Mouse (Mus musculus) brain, adult 2 months (tissue): ENCODE data around the gene 4930469K13Rik.

Source experiments
- DNase-seq: peaks from one replicate; pipeline ENCODE4 v3.0.0; 2011; ENCODE audit warnings: low read depth, low spot score

The 4930469K13Rik gene

DNA sequence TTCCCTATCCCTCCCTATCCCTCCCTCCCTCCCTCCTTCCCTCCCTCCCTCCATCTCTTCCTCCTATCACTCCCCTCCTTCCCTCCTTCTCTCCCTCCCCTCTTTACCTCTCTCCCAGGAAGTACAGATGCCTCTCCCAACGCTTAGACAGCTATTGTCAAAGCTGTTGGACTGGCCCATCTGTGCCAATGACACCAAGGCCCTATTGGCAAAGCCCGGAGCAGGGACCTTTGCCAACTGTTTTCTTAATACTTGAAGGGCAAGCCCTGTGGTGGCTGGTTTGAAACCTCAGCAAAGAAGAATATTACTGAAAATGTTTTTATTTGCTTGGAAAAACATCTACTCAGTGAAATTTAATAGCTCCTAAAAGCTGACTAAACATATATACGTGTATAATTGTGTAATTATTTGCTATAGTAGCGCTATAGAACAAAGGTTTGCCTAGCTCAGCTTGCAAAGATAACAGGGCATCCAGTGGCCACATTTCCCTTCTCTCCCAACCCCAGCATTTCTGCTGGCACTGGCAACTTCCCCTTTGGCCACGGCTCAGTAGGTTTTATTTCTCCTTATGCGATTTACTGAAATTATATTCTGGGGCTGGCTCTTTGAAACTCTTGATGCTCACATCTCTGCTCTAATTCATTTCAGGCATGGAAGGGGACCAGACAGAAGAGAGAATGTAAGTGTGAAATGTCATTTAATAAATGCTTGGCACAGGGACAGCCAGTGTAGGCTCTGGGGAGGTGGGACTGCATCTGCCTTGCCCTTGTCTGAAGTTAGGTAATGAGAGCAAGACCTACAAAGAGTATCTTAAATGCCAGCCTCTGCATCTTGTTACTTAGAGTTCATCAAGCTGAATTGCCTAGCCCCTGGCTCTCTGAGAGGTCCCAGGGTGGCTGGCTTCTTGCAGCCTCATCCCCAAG lies 18.6 kb downstream of the 4930469K13Rik start:
- DNase-seq = no peak

DNA sequence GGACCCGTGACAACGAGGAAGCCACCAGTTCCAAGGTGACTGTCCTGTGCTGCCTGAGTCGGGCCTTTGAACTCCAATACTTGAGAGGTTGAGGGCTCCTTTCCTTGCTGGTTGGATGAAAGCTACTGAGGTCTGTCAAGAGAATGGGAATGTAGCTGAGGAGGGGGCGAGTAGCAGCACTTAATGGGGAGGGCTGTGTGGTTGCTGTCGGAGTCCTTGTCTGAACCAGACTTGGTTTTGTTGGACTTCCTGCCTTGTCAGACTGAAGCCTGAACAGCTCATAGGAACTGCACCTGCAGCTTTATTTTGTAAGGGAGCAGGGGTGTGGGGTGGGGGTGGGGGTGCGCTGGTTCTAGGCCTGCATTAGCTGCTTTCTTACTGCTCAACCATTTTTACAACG lies 19.8 kb downstream of the 4930469K13Rik start:
- DNase-seq = no peak

DNA sequence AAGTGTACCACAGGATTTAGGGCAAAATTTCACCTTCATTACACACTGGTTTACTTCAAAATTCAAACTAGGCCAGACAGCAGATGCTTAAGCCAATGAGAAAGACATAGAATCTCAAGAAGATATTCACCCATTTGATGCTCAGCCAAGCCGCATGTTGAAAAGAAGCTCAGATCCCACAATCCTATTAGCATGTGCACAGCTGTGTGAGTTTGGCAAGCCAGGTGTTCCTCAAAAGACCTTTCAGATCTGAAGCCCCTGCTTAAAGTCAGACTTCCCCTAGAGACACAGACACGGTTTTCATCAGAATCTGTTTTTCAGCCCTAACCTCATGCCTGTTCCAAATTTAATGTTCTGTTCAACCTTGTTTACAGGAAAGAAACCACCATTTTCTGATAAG lies 20.5 kb downstream of the 4930469K13Rik start:
- no peak for DNase-seq

DNA sequence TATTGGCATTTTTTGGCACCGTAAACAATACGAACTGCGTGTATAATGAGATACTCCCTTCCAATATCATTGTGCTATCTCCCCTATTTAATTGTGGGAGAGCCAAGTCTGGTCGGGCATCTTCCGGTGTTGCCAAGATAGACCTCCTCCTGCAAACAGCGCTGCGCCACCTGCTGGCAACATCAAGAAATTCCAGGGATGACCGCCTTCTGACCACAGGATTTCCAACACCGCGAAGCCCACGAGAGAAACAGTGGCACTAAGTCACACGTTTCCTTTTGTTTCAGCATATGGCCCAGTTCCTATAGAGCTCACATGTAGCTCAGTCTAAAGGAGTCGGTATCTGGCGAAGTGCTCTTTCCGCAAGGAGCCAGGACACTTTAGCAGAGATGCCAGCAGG lies 24.6 kb downstream of the 4930469K13Rik start:
- peak; percentile 73 for DNase-seq

DNA sequence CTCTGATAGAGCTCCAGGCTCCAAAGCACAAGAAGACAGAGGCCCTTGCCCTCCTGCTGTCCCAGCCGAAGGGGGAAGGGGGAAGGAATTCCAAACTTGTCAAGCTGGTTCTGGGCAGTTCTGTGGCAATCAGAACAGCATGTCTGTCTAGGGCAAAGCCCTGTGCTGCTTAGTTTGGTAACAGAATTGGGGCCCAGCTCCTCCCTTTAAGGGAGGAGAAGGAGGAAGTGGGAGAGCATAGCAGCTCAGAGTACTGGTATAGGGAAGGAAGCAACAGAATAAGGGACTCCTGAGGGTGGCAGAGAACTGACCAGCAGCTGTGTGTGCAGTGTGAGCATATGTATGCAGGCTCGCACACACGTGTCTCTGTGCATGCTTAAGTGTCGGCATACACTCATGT lies 26.0 kb downstream of the 4930469K13Rik start:
- DNase-seq = peak; percentile 27

DNA sequence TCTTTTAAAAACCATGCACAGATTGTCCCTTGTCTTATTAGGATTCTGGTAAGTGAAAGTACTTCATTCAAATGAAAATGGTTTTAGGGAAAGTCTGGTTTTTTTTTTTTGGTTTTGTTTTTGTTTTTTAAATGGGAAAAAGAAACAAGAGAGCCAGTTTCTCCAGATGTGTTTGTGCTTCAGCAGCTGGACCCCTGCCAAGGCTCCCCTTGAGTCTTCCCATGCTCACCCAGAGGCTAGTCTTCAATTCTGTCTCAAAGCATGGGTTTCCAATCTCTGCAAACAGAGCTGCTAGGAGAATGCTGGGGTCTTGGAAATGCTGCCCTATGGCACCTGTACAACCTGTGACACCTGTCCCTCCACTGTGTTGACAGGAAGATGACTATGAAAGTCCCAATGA lies 27.8 kb downstream of the 4930469K13Rik start:
- no peak for DNase-seq

DNA sequence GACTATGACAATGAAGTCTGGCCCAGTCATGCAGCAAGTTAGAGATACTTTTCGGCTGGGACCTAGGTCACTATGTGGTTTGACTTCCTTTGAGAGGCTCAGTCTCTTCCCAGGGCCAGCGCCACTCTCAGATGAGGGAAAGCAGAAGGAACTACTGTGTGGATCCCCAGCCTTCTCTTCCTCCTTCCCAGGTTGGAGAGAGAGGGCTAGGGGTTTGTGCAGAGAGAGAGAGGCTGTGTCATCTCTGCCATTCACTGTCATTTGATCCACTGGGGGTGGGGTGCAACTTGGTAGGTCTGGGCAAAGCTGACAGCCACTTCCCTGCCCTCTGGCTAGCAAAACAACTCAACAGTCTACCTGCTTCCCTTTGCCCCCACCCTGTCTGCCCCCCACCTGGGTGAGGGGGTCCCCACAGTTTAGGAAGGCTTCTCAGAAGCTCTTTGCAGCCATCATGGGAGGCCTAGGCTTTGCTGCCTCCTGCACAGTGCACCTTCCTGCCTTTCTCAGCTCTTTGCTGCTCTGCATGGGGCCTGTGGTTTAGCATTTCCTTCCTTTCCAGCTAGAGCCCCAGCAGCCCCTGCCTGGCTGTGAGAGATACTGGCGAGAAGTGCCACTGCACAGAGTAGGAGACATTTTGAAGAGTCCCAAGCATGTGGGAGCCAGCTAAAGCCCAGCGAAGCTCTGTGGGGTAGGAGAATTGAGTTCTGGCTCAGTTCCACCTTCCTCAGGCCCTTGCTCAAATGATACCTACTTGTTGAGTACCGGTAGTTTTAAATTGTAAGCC lies 34.5 kb downstream of the 4930469K13Rik start:
- peak; percentile 27 for DNase-seq

DNA sequence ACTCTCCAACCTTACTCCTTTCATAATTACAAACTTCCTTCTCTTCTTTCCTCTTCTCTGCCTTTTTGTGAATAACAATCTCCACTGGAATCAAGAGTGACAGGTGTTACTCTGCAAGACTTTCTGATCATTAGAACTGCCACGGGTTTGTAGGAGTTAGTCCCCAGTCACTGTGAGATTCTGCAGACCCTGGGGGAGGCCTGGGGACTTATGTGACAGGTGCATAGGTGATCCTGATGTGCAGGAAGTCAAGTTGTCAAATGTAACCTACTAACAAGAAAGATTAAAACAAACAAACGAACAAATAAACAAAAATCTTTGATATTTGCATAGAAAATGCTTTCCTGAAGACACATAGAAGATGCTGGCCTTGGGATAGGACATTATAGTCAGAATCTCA lies 35.1 kb downstream of the 4930469K13Rik start:
- DNase-seq = no peak

DNA sequence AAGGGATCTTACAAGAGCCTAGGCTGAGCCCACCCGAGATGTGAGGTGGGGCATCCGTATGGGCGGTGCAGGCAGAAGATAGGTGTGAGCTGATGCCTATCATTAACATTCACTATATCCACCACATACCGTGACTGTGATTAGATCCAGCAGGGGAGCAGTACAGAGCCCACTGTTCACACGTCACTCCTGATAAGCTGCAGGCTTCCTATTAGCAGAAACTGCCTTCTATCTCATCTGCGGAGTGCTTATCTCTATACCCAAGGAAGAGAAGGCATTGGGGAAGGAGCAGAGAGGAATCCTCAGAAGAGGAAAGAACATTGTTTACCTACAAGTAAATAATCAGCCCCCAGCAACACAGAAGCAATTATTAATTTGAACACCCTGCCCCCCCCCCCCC lies 36.6 kb downstream of the 4930469K13Rik start:
- DNase-seq = no peak

DNA sequence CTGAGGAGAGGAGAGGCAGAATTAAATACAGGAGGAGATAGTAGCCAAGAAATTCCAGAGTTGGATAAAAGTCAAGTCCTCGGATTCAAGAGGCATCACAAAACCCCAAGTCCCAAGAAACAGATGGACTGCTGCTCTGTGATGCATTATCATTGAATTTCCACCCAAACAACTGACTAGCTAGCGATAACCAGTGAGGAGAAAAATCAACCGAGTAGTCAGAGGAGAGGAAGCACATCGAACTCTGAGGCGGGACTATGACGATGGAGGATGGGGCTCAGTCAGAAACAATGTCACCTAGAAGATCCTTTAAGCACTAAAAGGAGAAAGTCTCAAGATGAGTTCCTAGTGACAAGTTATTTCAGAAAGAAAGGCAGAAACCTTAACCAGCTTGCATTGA lies 39.4 kb downstream of the 4930469K13Rik start:
- no peak for DNase-seq

DNA sequence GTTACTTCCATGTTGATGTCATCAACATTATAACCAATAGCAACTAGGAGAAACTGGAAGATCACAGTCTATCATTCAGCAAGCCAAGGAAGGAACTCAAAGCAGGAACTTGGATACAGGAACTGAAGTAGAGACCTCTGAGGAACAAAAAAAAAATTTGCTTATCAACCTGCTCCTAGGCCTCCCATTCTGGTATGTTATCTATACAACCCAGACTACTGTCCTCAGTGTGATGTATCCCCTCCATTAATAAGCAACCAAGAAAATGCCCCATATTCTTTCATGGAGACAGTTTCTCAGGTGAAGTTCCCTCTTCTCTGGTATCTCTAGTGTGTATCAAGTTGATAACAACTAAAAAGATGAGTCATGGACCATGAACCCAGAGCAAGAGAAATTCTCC lies 40.0 kb downstream of the 4930469K13Rik start:
- no peak for DNase-seq

DNA sequence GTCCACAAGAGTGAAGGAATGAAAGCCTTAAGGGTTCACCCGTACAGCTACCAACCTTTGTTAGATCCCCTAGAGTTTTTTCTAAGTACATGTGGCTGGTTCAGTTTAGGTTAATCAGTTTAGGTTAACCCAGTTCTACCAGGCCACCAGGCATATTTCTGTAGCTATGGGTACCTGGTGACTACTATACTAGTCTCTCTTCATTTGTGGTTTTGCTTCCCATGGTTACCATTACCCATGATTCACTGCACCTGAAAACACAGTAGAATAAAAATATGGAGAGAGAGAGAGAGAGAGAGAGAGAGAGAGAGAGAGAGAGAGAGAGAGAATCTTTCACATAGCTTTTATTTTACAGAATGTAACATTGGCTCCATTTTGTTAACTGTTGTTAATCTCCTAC lies 41.6 kb downstream of the 4930469K13Rik start:
- DNase-seq = no peak

DNA sequence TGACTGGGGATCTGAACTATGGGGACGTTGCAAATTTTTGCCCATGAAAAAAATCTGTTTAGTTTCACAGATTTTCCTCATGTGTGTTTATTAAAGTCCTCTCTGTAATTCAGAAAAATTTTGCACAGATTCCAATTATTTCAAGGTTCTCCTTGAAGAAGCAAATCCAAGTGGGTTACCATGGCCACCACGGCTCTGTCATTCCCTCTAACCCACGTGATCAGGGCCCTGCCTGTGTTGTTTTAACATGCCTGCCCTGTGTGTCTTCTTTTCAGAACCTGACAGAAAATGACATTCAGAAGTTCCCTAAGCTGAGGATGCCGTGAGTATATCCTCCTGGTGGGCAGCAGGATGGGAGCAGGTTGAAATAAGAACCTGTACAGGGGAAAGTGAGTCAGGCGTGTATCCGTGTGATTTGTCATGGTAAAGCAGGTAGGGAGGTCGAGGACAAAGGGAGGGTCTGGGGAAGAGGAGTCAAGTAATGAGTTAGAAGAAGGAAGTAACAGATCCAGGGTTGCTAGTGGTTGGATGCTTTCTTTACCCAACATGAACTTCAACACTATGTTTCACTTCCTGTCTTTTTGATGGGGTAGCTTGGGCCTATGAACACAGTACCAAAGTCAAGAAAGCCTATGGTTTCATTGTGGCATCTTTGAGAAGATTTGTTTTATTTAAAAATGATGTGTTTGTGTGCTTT lies 44.2 kb downstream of the 4930469K13Rik start:
- peak; percentile 57 for DNase-seq

DNA sequence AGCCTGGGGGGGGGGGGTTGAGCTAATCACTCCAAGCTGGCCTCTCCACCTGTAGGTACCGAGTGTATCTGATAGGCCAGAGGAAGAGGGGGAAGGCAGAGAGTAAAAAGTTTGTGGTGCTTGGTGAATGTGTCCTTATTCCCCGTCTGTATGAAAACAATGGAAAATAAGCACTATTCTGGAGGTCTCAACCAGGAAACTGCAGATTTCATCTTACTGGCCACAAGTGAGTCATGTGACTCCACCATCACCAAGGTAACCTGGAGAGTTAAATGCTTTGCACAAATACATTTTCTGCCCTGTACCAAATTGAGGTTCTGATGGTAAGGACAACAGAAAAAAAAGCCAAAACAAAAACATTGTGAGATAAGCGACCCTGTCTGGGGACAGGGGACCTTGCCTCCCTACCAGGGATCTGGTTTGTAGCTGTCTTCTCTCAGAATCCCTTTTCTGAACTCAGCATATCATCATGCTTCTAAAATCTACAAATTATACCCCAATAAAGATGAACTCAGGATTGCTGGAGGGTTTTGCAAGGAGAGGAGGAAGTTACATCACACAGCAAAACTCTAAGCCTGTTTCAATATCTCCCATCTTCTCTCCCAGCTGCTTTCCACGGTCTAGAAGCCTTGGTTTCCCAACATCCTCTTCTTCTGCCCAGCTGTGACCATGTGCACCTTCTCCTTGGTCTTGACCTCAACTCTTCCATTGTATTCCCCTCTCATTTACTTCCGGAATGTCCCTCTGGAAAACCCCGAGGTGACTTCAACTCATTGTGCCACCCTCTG lies 45.1 kb downstream of the 4930469K13Rik start:
- no peak for DNase-seq

DNA sequence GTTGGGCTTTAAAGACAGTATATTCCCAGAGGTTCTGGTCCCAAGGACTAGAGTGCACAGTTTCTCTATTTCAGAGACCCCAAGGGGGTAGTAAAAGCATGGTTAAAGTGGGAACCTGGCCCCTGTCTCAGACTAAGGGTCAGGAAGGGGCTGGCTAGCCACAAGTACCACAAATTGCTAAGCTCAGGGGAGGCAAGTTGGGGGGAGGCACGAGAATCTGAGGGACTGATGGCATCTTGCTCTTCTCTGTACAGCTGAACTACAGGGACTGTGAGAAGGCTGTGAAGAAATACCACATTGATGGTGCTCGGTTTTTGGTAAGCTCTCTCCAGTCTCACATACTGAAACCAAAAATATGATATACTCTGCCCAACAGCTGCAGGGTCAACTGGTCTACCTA lies 47.7 kb downstream of the 4930469K13Rik start:
- no peak for DNase-seq

DNA sequence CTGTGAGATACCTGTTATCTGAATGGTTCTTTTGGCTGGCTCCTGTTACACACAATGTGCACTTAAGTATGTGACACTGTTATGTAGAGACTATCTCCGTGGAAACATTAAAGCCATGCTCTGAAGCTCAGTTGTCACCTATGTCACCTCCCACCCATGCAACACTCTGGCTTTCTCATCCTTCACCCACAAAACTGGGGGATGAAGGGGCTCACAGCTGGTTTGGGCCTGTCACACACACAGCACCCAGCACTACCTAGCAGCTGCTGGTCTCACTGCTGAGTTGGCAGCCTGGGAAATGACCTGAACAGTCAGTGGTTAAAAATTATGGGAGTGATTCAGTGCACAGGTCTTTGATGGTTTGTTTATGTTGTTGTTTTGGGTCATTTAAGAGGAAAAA lies 48.3 kb downstream of the 4930469K13Rik start:
- DNase-seq = no peak

DNA sequence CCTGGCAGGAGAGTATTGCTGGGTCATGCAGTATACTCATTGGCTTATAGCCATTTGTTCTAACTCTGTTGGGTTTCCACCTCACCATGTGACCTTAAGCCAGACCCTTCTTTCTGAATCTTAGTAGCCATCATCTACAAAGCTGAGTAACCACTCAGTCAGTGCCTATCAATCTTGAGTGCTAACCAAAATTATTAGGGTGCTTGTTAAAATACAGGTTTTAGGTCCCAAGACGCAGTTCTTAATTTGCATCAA lies 49.3 kb downstream of the 4930469K13Rik start:
- no peak for DNase-seq

DNA sequence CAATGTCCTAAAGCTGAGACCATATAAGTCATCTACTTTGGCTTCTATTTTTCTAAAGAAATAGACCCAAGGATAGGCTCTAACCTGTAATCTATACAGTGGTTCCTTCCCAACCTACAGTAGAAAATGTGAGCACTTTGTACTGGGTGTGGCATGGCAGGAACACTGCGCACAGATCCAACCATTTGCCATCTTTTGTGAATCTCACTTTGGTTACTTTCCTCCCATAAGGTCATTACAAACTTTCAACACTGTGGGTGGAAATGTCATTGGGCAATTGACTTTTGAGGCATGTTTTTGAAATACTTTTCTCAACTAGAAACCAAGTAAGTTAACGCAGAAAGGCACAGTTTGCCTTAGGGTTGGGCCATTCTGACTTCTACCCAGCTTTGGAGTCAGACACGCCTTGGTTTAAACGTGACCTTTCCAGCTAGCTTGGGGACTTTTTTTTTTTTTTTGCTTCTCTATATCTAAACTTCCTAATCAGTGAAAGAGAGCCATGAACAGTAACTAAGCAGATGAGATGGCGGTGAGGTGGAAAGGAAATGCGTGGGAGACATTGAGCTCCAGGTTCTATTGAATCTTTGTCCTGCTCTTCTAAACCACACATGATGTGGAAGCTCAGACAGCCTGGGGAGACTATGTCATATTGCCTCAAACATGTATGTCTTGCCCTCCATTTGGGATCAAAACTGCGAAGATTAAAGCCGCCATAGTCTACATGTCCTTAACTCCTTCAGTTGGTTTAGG lies 49.8 kb downstream of the 4930469K13Rik start:
- no peak for DNase-seq

DNA sequence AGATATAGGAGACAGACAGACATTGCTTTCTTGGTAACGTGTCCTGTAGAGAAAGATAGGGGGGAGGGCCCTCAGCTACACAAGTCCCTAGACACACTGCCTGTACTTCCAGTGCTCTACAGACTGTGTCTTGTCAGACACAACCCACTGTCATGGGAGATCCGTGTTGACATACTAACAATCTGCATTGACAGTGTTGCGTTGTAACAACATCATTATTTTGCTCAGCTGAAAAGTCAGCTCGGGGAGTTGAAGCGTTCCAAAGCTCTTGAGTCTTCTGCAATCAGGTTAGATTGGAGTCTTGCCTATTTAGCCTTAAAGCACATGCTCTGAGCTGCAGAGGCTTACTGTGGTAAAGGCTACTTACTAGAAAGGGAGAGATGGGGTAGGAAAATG lies 50.8 kb downstream of the 4930469K13Rik start:
- DNase-seq = no peak

DNA sequence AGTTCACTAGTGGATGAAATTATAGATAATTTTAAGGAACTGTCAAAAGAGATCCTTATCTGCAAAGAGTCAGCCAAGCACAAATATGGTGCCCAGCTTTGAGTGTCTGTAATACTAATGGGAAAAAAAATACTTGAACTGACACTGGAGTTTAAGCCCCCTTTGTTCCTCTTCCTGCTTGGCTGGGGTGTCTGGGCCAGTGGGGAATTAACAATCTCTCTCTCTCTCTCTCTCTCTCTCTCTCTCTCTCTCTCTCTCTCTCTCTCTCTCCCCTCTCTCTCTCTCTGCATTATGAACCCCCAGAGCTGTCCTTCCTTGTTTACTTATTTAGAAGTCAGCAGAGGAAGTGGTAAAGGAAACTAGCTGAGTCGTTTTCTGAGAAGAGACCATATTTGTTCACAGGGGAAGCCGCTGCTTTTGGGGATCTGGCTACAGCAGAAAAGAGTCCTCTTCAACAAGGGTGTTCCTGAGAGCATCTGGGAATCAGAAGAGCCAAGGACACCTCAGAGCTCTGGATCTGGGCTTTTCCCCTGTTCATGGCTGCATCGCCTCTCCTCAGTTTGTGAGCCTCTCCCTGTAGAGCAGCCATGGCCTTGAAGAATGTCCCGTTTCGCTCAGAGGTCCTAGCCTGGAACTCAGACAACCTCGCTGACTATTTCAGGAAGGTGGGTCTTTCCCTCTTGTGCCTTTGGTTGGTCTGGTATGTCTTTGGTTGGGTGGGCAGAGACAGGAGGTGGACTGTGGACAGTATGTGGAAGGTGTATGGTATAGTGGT lies 51.4 kb downstream of the 4930469K13Rik start, which contains the start of gene Lcp2:
TSS of gene Lcp2 (plus strand) at position 154 of the 775 bp plus-strand sequence.
- DNase-seq = peak; percentile 23
